Mouse (Mus musculus): ENCODE data around the gene Ccdc7b.
"Not testable (repeated sequence)": the region's sequence is repeated elsewhere in the genome, so short reads cannot be mapped to it uniquely, and the experiment has no call there.

DNA sequence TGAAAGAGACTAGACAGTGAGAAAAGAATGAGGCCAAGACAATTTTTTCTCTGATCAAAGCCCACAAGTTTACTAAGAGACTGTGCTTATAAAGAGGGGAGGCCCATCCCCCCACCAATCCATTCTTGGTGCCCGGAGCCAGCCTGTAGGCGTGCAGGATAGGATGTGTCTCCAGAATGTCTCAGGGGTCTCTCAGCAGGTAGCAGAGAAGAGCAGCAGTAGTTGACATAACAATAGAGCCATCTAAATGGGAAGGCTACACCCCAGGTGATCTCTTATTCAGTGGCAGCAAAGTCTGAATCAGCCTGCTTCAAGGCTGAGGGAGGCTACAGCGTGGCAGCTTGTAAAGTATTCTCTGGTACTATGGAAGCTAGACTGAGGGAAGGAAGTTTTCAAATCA is 48.8 kb downstream of the Ccdc7b start:
- TF ChIP-seq POLR2A (IDR thresholded peaks at IDR 0.05; ENCODE audit: insufficient read depth, low read depth, low read length); CTCF (IDR thresholded peaks at IDR 0.05); EP300 (IDR thresholded peaks at IDR 0.05; ENCODE audit: insufficient read depth, low read depth, low read length): not testable (repeated sequence)

Measured in heart, adult 2 months (tissue).